Mouse (Mus musculus) CD4-positive, CD25-positive, alpha-beta regulatory T cell, adult 4 months (primary cell): ENCODE results near the gene Ambp. TPM values are rescaled to one million over a fixed set of nuclear protein-coding genes. Genes with fewer than 3 reads are reported as not detected.

Source experiments
- ATAC-seq: one replicate; pipeline ENCODE4 v1.8.0; 2017
- polyA plus RNA-seq, 2 experiments: library from polyadenylated mRNA; unstranded; fragments of 100-300 nt; shearing (Covaris generic); gene quantifications; one replicate each; pipeline ENCODE4 v1.2.1; 2017

Gene Ambp
- polyA plus RNA-seq = not detected

DNA sequence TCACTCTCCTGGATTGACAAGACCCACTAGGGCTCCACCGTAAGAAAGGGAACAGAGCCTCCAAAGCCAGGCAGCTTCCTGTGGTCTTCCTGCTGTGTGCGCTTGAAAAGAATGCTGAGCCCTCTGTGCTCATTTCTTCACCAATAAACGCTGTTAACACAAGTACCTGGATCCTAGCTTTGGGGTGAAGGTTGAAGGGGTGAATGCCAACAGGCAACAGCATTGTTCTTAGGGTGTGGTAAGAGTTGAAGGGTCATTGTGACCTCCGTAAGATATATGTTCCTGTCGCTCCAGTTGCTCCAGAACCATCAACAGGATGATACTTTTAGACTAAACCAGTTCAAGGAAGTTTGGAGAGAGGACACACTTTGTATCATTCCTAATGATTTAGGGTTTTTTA, at the start of gene Ambp:
Gene Ambp, minus strand, starts transcription at position 101 of the 400 bp plus-strand sequence.
- no peak for ATAC-seq

DNA sequence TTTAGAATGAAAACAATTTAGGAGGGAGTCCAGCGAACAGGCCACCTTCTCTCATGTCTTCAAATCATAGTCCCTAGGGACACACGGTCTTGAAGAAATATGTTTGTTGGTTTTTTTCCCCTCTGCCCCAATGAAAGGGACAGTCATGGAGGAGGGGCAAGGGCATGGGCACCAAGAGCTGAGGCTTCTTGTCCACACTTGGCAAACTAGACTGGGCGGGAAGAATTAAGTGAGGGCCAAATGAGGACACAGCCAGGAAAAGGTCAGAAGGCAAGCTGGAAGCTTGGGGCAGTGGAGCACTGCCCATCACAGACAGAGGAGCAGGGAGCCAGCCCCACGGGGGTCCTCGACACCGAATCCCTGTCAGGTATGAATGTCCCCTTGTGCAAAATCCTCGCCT, 49.3 kb upstream of the Ambp start:
- ATAC-seq = no peak

DNA sequence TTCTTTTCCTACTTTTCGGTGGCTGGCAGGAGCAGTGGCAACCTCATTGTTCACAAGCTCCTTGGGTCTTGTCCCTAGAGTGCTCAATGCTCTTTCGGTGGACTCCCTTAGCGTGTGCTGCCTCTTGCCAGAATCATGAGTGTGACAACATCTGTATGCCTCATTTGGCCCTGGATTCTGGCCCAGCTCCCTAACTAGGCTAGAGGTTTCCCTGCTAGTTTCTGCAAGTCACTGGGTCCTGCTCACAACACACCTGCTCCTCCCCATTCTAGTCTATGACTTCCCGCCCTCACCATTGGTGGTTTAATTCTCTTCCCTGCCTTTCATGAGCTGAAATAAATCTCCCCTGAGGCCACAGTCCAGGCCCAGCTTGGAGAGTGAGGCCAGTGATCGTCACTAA, 44.8 kb upstream of the Ambp start:
- no peak for ATAC-seq

DNA sequence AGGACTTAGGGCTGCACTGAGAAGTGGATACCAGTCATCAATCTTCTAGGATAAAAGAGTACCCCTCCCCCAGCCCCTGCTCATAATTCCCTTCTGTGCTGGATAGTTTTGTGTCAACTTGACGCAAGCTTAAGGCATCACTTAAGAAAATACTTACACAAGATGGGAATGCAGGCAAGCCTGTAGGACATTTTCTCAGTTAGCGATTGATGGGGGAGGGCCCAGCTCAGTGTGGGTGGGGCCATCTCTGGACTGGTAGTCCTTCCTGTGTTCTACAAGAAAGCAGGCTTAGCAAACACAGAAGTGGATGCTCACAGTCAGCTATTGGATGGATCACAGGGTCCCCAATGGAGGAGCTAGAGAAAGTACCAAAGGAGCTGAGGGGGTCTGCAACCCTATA, 39.8 kb upstream of the Ambp start:
- no peak for ATAC-seq

DNA sequence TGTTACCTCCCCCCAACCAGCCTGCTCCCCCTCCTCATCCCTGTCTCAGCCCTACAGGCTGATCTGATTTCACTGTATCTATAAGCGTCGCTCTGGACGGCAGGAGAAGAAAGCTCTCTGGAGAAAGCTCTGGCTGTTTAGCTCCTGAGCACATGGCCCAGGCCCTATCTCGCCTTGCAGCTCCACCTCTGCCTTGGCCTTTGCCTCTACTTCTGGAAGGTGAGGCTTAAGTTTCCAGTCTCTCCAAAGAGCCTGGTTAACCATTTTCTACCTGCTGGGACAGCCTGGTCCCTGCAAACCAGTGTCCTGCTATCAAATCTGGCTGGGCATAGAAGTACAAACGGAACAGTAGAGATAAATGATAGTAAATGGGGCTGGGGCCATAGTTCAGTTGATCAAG, 37.0 kb upstream of the Ambp start:
- ATAC-seq = no peak

DNA sequence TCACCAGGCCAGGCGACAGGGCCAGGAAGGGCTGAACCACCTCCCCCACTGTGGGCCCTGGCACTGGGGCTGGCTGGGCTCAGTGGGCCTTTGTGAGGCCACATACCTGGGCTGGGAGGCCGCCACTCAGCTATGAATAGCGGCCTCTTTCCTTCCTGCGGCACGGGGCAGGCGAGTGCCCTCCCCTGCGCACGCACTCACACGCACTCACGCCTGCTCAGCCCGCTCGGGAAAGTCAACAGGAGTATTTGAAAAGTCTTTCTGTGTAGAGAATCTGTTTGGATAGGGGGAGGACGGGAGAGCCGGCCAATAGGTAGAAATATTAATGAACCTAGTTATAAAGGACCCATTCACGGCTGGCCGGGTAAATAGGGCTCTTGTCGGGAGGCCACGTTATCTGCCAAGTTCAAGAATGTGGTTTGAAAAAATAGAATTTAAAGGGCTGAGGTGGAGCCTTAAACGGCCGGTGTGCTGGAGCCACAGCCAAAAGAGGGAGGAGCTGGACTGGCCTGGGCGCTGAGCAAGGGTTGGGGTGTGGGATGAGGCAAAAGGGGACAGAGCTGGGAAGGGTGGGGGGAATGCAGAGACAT, 31.8 kb upstream of the Ambp start:
- no peak for ATAC-seq

DNA sequence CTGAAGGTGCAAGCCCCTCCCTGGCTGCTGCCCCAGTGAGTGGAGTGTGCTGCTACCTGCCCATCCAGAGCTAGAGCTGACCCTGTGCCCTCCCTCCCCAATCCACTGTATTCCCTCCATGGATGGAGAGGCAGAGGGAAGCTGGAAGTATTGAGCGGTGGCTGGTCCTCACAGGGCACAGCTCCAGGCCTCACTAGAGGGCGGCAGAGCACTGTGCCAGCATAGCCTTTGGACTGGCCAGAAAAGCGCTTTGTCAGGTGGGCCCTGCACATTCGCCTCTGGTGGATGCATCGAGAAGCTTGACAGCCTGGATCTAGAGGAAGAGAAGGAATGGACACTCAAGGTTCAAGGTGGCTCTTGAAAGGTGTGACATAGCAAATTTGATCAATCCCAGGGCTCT, 27.0 kb upstream of the Ambp start:
- no peak for ATAC-seq

DNA sequence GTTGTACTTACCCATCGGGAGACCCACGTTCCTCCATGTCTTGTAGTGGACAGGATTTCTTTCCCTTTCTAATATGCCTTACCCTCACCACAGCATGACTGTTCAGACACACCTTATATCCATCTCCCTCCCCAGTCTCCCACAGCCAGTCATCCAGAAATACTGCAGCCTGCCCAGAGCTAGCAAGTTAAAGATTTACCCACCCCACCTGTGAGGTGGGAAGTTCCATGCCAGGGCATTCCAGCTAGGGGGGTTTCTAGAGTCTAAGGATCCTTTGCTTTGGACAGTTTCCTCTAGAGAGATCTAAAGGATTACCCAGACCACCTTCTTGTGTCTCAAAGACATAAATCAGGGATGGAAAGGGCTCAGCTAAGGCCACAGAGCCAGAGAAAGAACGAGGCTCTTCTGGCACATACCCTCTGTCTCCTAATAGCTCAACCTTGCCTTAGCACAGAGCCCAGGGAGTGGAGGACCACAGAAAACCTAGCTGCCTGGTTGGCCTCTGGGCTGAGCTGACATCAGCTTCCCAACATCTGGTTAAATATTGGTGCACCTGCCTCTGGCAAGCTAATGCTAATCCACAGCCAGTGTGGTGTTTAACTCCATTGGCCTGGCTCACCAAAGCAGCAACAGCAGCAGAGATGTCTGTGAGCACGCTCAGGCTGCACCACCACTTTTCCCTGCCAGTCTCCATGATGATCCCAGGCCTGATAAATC, 17.5 kb upstream of the Ambp start, which contains the start of gene Kif12:
Gene Kif12, minus strand, starts transcription at position 163 of the 717 bp plus-strand sequence.
- ATAC-seq = no peak

DNA sequence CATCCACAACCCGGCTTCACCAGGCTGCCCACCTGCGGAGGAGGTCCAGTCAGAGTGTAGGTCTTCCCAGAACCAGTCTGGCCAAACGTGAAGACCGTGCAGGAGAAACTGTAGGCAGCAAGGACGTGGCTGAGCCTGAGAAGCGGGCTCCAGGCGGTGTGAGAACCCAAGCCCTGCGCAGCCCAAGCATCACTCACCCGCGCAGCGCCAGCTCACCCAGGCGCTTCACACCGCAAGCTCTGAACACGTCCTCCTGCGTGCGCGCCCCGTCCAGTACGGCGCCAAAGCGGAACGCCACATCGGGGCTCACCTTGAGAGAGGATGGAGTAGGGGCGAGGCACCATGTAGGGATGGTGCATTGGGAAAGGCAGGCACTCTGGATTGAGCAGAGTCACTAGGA, 16.5 kb upstream of the Ambp start:
- ATAC-seq = no peak

DNA sequence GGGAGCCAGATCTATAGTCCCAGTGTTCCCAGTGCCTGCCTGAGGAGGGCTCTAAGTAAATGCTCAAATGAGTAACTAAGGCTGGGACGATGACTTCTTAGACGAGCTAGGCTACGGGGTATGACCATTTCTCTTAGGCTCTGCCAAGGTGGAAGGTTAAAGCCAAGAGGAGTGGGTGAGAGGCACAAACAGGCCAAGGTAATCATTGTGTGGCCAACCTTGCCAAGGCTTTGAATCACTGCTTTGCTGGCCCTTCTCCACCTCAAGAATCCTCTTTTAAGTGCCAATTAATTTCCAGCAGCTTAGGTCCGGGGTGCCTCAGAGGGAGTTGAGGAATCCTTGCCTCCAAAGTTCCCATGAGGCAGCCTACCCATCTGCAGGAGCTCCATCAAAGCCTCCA, 15.5 kb upstream of the Ambp start:
- ATAC-seq = no peak

DNA sequence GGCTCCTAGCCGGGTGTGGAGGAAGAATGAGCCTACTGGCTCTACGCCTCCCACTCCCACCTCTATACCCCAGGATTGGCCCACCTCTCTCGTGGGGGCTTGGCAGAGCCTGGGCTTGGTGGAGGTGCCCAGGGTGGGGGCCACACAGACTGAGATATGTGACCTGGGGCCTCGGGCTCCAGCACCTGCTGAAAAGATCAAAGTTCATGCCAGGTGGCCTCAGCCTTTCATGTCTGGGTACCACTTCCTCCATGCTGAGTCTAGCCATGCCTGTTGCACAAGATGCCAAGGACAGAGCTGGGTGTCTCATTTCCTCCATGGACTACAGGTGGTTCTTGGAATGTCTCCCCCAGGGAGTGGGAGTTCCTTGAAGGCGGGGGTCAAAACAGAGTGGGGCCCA, 11.7 kb upstream of the Ambp start:
- ATAC-seq = no peak

DNA sequence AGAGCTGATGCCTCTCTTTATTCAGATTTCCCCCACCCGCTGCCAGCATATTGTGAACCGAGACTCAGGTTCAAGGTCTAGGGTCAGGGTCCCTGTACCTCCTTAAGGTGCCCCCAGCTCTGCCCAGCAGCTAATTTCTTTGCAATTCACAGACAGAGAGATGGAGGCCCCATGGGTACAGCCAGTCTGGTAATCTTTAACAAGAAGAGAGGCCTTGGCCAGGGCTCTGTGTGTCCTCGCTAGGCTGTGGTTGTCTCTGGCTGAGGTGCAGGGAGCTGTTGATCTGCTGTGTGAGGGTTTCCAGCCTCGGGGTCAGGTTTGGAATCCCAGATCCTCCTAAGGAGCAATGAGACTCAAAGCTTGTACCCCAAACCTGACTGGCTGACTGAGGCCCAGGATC, 11.0 kb upstream of the Ambp start:
- no peak for ATAC-seq

DNA sequence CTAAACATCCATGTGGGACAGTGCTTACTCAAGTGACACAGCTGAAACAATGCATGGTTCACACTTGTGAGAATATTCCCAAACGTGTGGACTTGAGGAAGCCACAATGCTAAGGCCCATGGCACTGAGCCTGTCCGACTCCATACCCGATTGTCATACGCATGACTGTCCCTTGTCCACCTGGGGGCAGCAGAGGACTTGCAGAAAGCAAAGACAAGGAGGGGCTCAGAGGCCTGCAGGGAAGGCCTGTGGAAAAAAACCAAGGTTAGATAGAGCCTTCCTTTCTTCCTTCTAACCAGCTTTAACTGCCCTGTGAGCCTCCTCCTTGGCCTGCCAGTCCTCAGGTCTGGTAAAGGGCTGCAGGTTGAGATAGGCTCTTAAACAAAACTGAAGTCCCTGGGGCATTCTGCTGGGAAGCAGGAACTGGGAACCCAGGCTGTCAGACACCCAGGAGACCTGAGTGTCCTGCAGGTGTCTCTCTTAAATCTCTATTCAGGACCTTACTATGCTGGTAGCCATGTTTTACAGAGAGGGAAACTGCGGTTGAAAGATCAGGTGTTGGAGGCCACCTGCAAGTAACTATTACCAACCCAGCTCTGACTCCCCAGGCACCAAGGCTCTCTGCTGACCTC, 4.5 kb upstream of the Ambp start:
- no peak for ATAC-seq

DNA sequence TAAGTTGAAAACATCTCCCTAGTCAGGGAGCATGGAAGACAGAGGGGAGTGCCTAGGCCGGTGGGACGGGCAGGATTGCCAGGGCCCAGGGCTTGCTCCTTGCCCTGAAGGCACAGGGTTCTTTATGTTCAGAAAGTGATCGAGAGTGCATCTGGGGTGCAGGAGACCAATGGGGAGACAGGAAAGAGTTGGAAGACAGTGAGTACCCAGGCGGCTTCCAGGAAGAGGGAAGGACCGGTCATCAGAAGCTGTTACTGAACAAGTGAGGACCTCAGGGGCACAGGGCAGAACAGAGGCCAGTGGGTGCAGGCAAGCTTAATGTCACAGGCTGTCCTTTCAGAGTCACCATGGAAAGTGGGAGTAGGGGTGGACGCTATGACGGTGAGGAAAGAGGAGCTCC, 3.6 kb upstream of the Ambp start:
- ATAC-seq = no peak

DNA sequence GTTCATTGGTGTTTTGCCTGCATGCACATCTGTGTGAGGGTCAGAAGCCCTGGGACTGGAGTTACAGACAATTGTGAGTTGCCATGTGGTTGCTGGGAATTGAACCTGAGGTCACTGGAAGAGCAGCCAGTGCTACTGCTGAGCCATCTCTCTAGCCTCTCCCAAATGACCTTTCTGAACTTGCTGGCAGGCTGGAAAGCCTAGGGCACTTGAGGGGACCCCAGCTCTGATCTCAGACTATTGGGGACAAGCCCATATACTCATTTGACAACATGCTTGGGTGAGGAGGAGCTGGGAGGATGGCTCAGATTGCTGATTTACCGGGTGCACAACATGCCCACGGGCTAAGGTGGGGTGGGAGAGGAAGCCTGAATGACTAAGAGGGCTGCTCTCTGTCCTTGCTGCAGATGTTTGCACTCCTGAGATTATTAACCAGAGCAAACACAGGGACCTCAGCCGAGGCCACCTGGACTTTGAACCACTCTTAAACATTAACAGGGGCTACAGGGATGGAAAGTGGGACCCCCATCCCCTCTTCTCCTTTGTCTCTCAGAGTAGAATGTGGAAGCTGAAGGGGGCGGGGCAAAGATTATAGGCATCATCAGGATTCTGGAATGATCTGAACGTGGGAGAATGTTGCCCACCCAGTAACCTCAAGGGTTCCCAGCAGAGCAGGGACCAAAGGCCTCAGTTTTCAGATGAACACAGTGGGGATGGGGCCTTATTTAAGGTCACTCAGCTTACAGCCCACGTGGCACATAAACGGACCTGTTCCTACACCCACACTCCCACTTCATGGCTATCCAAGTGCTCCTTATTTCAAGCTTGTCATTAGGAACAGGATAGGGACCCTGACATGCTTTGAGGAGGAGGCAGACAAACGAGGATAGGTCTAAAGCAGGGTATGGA, 2.4 kb upstream of the Ambp start:
- no peak for ATAC-seq

DNA sequence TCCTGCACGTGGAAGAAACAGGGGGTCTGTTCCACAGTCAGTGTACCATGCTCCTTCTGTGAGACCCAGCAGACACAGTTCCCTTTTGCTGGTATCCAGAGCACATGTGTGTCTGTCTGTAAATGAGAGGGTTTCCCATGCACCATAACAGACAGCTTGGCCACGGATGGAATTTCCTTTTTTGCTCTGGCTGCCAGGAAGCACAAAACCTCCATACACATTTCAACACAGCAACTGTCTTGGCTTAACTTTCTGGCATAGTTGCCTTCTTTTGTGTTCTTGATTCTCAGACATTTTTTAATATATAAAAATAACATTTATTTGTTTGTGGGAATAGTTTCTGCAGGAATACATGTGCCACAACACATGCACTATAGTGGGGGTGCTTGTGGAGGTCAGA, 997 bp upstream of the Ambp start:
- no peak for ATAC-seq

DNA sequence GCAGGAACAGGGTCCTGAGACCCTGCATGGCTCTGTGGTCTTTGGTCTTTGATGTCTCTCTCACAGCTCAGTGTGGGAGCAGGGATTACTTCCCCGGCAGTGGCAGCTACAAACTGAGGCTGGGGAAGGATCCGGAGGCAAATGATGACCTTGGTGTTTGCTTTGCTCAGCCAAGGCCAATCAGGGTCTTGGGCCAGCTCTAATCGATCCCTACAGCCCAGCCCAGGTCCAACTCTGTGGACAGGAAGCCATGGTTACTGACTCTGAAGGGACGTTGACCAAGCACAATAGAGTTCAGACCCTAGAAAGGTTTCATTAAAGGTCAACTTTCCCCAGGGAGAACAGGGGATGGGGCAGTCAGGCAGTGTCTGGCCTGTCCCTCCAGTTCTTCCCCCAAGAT, 571 bp downstream of the Ambp start:
- no peak for ATAC-seq

DNA sequence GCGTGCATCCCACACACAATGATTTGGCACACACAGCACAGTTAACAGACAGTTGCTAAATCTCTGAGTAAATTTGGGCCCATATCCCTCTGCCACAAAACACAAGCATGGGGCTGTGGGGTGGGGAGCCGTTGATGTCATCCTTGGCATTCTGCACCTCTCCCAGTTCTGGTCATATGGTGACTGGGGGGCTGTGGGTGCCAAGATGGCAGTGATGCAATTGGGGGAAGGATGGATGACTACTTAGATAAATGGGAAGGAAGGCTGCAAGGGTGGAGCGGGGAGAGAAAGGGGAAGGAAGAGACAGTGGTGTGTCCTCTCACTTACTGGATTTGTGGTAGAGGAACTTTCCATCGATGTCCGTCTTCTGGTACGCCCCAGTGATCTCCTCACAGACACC, 3.5 kb downstream of the Ambp start:
- ATAC-seq = no peak

DNA sequence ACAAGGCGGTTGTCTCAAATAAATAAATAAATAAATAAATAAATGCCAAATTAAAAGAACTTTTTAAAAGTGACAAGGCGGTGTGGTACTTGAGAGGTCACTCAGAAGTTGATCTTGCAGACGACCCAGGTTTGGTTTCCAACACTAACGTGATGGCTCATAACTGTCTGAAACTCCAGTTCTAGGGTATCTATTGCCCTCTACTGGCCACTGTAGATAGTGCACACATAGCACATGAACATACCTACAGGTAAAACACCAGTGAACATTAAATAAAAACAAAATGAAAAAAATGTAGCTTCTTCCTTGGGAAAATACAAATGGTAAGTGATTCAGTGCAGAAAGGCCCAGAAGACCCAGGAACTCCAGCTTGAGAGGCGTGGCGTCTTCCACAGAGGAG, 7.3 kb downstream of the Ambp start:
- ATAC-seq = no peak

DNA sequence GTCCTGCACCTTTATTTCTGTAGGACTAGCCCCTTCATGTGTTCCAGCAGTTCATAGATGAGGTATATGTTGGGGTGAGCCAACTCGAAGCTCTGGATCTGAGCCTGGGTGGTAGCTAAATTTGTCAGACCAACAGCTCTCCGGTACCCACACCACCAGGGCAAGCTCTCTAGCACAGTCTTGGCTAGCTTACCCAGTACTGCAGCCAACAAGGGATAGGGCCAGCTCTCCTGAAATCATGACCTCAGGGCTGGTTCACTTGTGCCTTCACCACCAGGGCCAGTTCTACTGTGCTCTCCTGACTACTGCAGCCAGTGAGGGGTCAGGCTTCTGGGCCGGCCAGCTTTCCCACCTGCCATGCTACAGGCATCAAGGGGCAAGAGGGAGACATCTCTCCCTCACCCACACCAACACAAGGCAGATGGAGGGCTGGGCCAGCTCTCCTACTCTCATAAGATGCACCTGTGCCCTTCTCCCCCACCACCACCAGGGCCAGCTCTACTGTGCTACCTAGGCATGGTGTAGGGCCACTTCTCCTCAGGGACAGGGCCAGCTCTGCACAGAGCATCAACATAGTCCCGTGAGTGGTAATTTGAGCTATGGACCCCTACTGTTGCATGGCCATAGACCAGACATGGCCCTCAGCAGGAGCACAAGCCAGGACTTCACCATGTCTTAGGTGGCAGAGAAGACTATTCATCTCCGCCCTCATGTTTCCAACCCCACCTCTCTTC, 24.5 kb downstream of the Ambp start:
- no peak for ATAC-seq

DNA sequence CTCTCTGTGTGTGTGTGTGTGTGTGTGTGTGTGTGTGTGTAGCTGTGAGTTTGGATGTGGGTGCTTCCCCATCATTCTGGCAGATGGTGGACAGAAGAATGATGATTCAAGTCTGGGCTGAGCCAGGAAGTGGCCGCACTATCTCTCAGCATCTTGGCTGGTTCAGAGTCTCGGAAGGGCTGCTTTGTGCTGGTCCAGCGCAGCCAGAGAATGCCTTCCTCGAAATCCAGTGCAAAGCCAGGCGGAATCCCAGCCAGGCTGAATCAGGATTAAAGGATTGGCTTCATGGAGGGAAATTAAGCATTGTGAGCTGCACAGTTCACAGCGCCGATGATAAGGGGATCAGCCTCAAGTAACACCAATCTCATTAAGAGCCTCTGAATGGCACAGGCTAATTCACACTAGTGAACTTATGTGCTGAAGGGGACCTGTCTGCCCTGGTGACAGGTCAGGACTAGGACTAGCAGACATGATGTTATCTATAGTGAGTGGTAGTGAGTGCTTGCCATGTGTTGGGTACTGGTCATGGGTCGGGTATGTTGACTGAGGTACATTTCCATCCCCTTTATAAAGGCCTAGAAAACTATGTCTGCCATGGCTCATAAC, 29.6 kb downstream of the Ambp start:
- no peak for ATAC-seq
